Mouse (Mus musculus): ENCODE results near the gene Erc2. TPM values are rescaled to one million over a fixed set of nuclear protein-coding genes. Genes with fewer than 3 reads are reported as not detected.

Erc2 gene
- total and polyA plus RNA-seq, 3 experiments = not detected

GRCm38 (mm10) chr14:28469696-28470095 is 847.5 kb downstream of the Erc2 start:
- Histone ChIP-seq H3K27me3 (replicated peaks) (no peaks in the 10 kb centered on the region), H3K9ac (ENCODE audit: insufficient read depth, low read depth) (no peak overlapping the region), H3K79me2 (replicated peaks; ENCODE audit: control insufficient read depth, extremely low read depth, insufficient read depth, poor library complexity, severe bottlenecking) (no peaks in the 10 kb centered on the region), H3K4me1 (ENCODE audit: control insufficient read depth in 1 of 2, insufficient read depth in 2 of 2) (no peaks in the 10 kb centered on the region), H3K4me2 (ENCODE audit: insufficient read depth, low read depth, poor library complexity, severe bottlenecking) (no peak overlapping the region), H3K36me3 (replicated peaks in 1 of 2; ENCODE audit: control insufficient read depth in 1 of 2, insufficient read depth in 1 of 2, low read length in 1 of 2) (no peaks in the 10 kb centered on the region), H3K9me3 (replicated peaks; ENCODE audit: low read length) (peaks cover 74% of the 10 kb centered on the region), H3K27ac (ENCODE audit: insufficient read depth, low read depth) (no peak overlapping the region), H3K4me3 (replicated peaks in 1 of 3; ENCODE audit: low read depth in 2 of 3, low read length in 2 of 3, poor library complexity in 1 of 3) (no peak overlapping the region)
- dilution Hi-C loops (cut with MboI; ENCODE audit: extremely low pct_ligation_motif_present, extremely low pct_unique_long_range_greater_than_20kb, low sequenced_read_pairs) (no loop called here), in situ Hi-C loops (cut with MboI; ENCODE audit: low pct_ligation_motif_present, low pct_unique_long_range_greater_than_20kb, low sequenced_read_pairs) (no loop called here)
- no peak for TF ChIP-seq CHD1 (IDR thresholded peaks at IDR 0.05; ENCODE audit: low read depth, low read length)
- TF ChIP-seq ZMIZ1 (IDR thresholded peaks at IDR 0.05; ENCODE audit: low read depth, low read length) = no peak
- TF ChIP-seq RCOR1 (conservative IDR thresholded peaks at IDR 0.05; ENCODE audit: low read depth, low read length) = no peak
- TF ChIP-seq CTCF (conservative IDR thresholded peaks at IDR 0.05 in 1 of 2, IDR thresholded peaks at IDR 0.05 in 1 of 2; ENCODE audit: low read depth in 2 of 2, low read length in 2 of 2) = no peak
- TF ChIP-seq JUN (IDR thresholded peaks at IDR 0.05; ENCODE audit: insufficient read depth, low read depth, low read length) = no peak
- no peak for TF ChIP-seq CHD2 (IDR thresholded peaks at IDR 0.05; ENCODE audit: low read length)
- TF ChIP-seq GABPA (IDR thresholded peaks at IDR 0.05; ENCODE audit: insufficient replicate concordance, low read depth, low read length) = no peak
- no peak for TF ChIP-seq POLR2AphosphoS2 (IDR thresholded peaks at IDR 0.05; ENCODE audit: low read depth, low read length)
- no peak for DNase-seq (ENCODE audit: extremely low read depth)

- H3K9me3 ChIP-seq (replicated peaks; ENCODE audit: low read length) = peaks cover 76% of the 10 kb centered on the region
- no peaks in the 10 kb centered on the region for H3K27me3 ChIP-seq (replicated peaks)
- no peak overlapping the region for H3K4me2 ChIP-seq (ENCODE audit: insufficient read depth, low read depth, poor library complexity, severe bottlenecking)
- no peak for DNase-seq (ENCODE audit: extremely low read depth)
- no peaks in the 10 kb centered on the region for H3K4me1 ChIP-seq (ENCODE audit: control insufficient read depth in 1 of 2, insufficient read depth in 2 of 2)
- TF ChIP-seq RCOR1 (conservative IDR thresholded peaks at IDR 0.05; ENCODE audit: low read depth, low read length) (no peak), SIN3A (IDR thresholded peaks at IDR 0.05; ENCODE audit: low read length) (no peak), NELFE (IDR thresholded peaks at IDR 0.05; ENCODE audit: low read depth, low read length) (no peak), MYC (IDR thresholded peaks at IDR 0.05; ENCODE audit: low read depth, low read length) (no peak), ZMIZ1 (IDR thresholded peaks at IDR 0.05; ENCODE audit: low read depth, low read length) (no peak), MAFK (IDR thresholded peaks at IDR 0.05; ENCODE audit: insufficient replicate concordance, low read length) (no peak), POLR2A (IDR thresholded peaks at IDR 0.05; ENCODE audit: low read depth, low read length) (no peak), CHD2 (IDR thresholded peaks at IDR 0.05; ENCODE audit: low read length) (no peak), TBP (conservative IDR thresholded peaks at IDR 0.05; ENCODE audit: low read depth, low read length) (no peak), JUN (IDR thresholded peaks at IDR 0.05; ENCODE audit: insufficient read depth, low read depth, low read length) (no peak), EP300 (IDR thresholded peaks at IDR 0.05; ENCODE audit: low read length) (no peak), SMC3 (IDR thresholded peaks at IDR 0.05; ENCODE audit: low read depth, low read length) (no peak), TCF12 (IDR thresholded peaks at IDR 0.05; ENCODE audit: low read depth, low read length) (no peak), ZC3H11A (IDR thresholded peaks at IDR 0.05; ENCODE audit: low read depth, low read length) (no peak), USF1 (IDR thresholded peaks at IDR 0.05; ENCODE audit: low read depth, low read length) (no peak), MAX (IDR thresholded peaks at IDR 0.05; ENCODE audit: low read length) (no peak), ELF1 (IDR thresholded peaks at IDR 0.05; ENCODE audit: low read depth, low read length) (no peak)
- dilution Hi-C loops (cut with MboI; ENCODE audit: extremely low pct_ligation_motif_present, extremely low pct_unique_long_range_greater_than_20kb, low sequenced_read_pairs) = no loop called here
- no peak overlapping the region for H3K27ac ChIP-seq (ENCODE audit: insufficient read depth, low read depth)
- no peaks in the 10 kb centered on the region for H3K79me2 ChIP-seq (replicated peaks; ENCODE audit: control insufficient read depth, extremely low read depth, insufficient read depth, poor library complexity, severe bottlenecking)
- no peaks in the 10 kb centered on the region for H3K36me3 ChIP-seq (replicated peaks in 1 of 2; ENCODE audit: control insufficient read depth in 1 of 2, insufficient read depth in 1 of 2, low read length in 1 of 2)
- H3K9ac ChIP-seq (ENCODE audit: insufficient read depth, low read depth) = no peak overlapping the region
- H3K4me3 ChIP-seq (replicated peaks in 1 of 3; ENCODE audit: low read depth in 2 of 3, low read length in 2 of 3, poor library complexity in 1 of 3) = no peak overlapping the region
- in situ Hi-C loops (cut with MboI; ENCODE audit: low pct_ligation_motif_present, low pct_unique_long_range_greater_than_20kb, low sequenced_read_pairs) = no loop called here
Observed at GRCm38 (mm10) chr14:28470212-28470611, 848.0 kb downstream of the Erc2 start.

All from CH12.LX (cell line).